Comparison of ENCODE assay signal across 20 mouse cellular contexts in the genomic region with DNA sequence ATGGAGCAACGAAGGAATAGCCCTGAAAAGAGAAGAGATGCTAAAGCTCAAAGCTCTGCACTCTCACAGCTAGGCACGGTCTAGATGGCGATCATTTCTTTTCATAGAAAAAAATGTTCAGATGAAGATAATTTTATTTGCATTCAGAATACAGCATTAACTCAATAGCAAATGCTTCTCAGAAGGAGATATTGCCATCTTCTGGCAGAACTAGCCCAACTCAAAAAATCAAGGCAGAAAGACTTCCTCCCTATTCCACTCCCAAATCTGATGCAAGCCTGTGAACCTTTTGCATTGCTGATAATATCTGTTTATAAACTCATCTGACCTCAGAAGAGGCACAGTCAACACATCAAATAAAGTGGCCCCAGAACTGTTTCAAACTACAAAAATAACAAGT. TPM values are rescaled to one million over a fixed set of nuclear protein-coding genes. Genes with fewer than 3 reads are reported as not detected.
DNase-seq lines count a peak whose midpoint lies in the region; ATAC-seq and TF ChIP-seq lines count a peak whose summit lies in the region.
"Had no signal": no experiment of that assay in that cellular context is flagged by ENCODE, and none has a peak within 500 bp of the region (broad histone marks: within the 10 kb centered on the region; RNA-seq: fewer than 3 reads in every experiment).

No protein-coding gene starts in this region.

- peak; percentile 67 for ATAC-seq in frontal cortex, adult (ENCODE audit: low TSS enrichment)
- no peak for ATAC-seq in megakaryocyte progenitor cell, adult 5-6 weeks (replicated peaks; ENCODE audit: poor library complexity)

- peak overlapping the region; percentile 77; the same call in 1 of the 2 replicates for H3K27ac ChIP-seq in left cerebral cortex, adult 2 months
- H3K27ac ChIP-seq: heart, embryonic 10.5 days; kidney, embryonic 15.5 days; limb, embryonic 12.5 days; liver, embryonic 14.5 days; midbrain, embryonic 10.5 days; stomach, embryonic 15.5 days had no signal

- H3K4me3 ChIP-seq in left cerebral cortex, adult 2 months, result no peak overlapping the region
- H3K4me3 ChIP-seq: heart, embryonic 10.5 days; kidney, embryonic 15.5 days; limb, embryonic 12.5 days; midbrain, embryonic 10.5 days; stomach, embryonic 15.5 days had no signal

- intact Hi-C loops in left cerebral cortex, adult 2 months (cut with DNase I), result loop anchor here (2.0 to 5.0 kb wide), 2 partner anchors 147 to 409 kb away; no protein-coding TSS in a partner anchor
- intact Hi-C loops in left cerebral cortex, postnatal 4 days (cut with DNase I), result loop anchor here (10.0 kb wide), 2 partner anchors 151 to 371 kb away; no protein-coding TSS in a partner anchor

- peak; percentile 62 for TF ChIP-seq CTCF in left cerebral cortex, adult 2 months (IDR thresholded peaks at IDR 0.05)

- DNase-seq in frontal cortex, postnatal 25 days (ENCODE audit: low spot score in 2 of 2), result no peak
- DNase-seq in left cerebral cortex, adult 2 months (ENCODE audit: extremely low spot score in 1 of 2, low spot score in 2 of 2), result no peak
- DNase-seq in left cerebral cortex, postnatal 4 days, result no peak
- DNase-seq in 416B (ENCODE audit: low read depth), result peak; percentile 57
- peak; percentile 66 for DNase-seq in brain, adult 2 months (ENCODE audit: low read depth, low spot score)
- DNase-seq in cerebellum, adult 18-20 months, result no peak
- DNase-seq: B cell, adult 2 months; cerebellum, postnatal 25 days; gastrocnemius, postnatal 14 days; heart, postnatal 36 days; lung, postnatal 36 days; thymus, postnatal 14 days had no signal

RNA-seq across cellular contexts. Expression of gene Ttc7b, which starts 55.1 kb away (rescaled TPM):
- total RNA-seq in left cerebral cortex, adult 2 months (2021), result 100 to 1,000 TPM; 242 to 253 TPM
- total RNA-seq in left cerebral cortex, postnatal 4 days (2021), result 10 to 100 TPM; 78.9 to 85.6 TPM
- total RNA-seq in megakaryocyte progenitor cell, adult 5-6 weeks (2015), result 24.3 and 28.8 TPM in 2 replicates
- total RNA-seq in megakaryocyte progenitor cell, adult 5-6 weeks (2017), result 13.3 and 16.5 TPM in 2 replicates

Comparison
In these comparisons a context has a peak if more than half of its experiments do, and no peak if none do; other contexts are left out.
1. DNase-seq: peak in 416B (single experiment) and brain, adult 2 months (single experiment); none in frontal cortex, postnatal 25 days (0 of 2), left cerebral cortex, adult 2 months (0 of 2), left cerebral cortex, postnatal 4 days (single experiment) and cerebellum, adult 18-20 months (0 of 2).